Mouse (Mus musculus) heart, postnatal 0 days (tissue): ENCODE data around the gene Marc1.

ENCODE experiments used
- CTCF ChIP-seq: IDR thresholded peaks from 2 replicates; pipeline ENCODE4 v1.5.1; 2016; ENCODE audit warnings: antibody characterized with exemption, control low read depth, low read depth
- EP300 ChIP-seq: IDR thresholded peaks from 2 replicates; pipeline ENCODE4 v1.6.1; 2016; ENCODE audit warnings: antibody characterized with exemption, low read depth

- TF ChIP-seq CTCF (no peak), EP300 (no peak)
Observed at GRCm38 (mm10) chr1:184782161-184782513, 29.0 kb downstream of the Marc1 start.
